Mouse (Mus musculus): ENCODE measurements around the gene Golm1. TPM values are rescaled to one million over a fixed set of nuclear protein-coding genes. Genes with fewer than 3 reads are reported as not detected.
A peak's percentile ranks its signal among the peaks of the same experiment; 100 is the strongest.

Golm1 gene
- total RNA-seq, 1 experiment from 2014 or later: 55.6 TPM

DNA sequence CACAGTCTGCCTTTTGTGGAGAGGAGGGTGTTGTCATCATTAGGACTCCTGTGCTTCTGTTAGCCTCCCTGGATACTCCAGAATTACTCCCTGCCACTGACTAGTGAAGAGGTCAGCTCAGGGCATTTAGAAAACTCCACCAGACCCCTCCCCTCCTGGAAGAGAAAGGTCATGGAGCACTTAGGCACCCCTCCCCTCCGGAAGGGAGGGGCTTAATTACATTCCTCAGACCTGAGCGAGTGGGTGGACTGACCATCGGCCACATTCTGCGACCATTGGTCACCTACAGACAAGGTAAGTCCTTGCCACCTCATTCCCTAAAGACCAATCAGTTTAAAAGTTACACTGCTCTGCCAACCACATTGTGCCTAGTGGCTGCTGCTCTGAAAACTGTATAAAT lies 3.7 kb upstream of the Golm1 start:
- no peak for ATAC-seq (replicated peaks; ENCODE audit: low read depth, poor library complexity, severe bottlenecking)

DNA sequence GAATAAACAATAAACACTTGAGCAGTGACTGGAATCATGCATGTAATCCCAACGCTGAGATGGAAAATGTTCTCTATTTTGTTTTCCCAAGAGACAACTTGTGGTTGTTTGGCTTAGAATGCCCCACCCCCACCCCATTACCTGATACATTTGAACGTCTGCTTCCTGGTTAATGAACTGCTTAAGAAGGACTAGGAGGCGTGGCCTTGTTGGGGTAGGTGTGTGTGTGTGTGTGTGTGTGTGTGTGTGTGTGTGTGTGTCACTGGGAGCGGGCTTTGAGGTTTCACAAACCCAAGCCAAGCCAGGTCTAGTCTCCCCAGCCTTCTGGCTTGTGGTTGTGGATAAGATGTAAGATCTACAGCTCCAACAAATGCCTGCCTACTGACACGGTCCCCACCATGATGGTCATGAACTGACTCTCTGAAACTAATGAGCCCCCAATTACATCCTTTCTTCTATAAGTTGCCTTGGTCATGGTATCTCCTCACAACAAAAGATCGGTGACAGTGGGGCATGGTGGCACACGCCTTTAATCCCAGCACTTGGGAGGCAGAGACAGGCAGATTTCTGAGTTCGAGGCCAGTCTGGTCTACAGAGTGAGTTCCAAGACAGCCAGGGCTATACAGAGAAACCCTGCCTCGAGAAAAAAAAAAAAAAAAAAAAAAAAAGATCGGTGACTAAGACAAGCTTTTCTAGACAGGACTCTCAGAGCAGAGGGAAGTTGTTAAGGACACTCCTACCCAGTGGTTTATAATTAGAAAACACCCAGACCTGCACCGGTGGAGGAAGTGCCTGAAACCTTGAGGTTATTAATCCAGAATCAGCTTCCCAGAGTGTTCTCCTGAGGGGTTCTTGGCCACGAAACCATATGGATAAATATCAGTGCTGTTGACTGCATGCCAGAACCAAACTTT lies 962 bp upstream of the Golm1 start:
- peak; percentile 33; the same call in 1 of the 2 replicates for ATAC-seq (replicated peaks; ENCODE audit: low read depth, poor library complexity, severe bottlenecking)

- no peak for ATAC-seq (replicated peaks; ENCODE audit: low read depth, poor library complexity, severe bottlenecking)
Observed at GRCm38 (mm10) chr13:59674761-59675150, 855 bp downstream of the Golm1 start.

DNA sequence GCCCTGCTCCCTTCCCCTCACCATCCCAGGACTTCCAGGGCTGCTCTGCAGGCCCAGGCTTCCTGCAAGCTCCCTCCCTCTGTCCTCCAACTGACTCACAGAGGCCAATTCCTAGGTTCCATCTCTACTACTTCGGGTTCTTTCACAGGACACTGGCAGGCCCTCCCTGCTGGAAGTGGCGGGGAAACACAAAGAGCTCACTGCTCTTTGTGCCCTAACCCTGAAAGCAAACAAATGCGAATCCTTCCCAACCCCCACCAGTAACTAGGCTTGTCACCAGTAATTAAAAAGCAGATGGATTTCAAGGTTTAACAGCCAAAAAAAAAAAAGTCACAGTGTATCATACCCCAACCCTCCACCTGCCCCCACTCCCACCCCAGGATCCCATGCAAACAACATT lies 1.4 kb downstream of the Golm1 start:
- no peak for ATAC-seq (replicated peaks; ENCODE audit: low read depth, poor library complexity, severe bottlenecking)

GRCm38 (mm10) chr13:59673597-59673996 lies 2.0 kb downstream of the Golm1 start:
- no peak for ATAC-seq (replicated peaks; ENCODE audit: low read depth, poor library complexity, severe bottlenecking)

DNA sequence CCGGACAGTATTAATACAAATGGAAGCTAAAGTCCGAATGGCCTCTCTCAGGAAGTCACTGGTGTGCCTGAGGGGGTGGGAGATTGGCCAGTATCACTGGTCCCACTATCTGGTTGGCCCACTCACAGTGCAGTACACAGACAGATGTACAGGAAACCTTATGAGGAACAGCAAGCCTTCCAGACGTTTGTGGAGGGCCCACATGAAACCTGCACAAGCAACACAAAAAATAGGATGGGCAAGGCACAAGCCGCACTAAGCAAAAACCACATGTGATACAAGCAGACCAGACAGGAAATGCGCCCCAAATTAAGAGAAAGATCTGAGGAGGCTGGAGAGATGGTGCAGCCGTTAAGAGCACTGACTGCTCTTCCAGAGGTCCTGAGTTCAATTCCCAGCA lies 3.4 kb downstream of the Golm1 start:
- peak; percentile 74 for ATAC-seq (replicated peaks; ENCODE audit: low read depth, poor library complexity, severe bottlenecking)

- ATAC-seq (replicated peaks; ENCODE audit: low read depth, poor library complexity, severe bottlenecking): no peak
Observed at GRCm38 (mm10) chr13:59671521-59671920, 4.1 kb downstream of the Golm1 start.

- ATAC-seq (replicated peaks; ENCODE audit: low read depth, poor library complexity, severe bottlenecking): no peak
Observed at GRCm38 (mm10) chr13:59669946-59670345, 5.7 kb downstream of the Golm1 start.

DNA sequence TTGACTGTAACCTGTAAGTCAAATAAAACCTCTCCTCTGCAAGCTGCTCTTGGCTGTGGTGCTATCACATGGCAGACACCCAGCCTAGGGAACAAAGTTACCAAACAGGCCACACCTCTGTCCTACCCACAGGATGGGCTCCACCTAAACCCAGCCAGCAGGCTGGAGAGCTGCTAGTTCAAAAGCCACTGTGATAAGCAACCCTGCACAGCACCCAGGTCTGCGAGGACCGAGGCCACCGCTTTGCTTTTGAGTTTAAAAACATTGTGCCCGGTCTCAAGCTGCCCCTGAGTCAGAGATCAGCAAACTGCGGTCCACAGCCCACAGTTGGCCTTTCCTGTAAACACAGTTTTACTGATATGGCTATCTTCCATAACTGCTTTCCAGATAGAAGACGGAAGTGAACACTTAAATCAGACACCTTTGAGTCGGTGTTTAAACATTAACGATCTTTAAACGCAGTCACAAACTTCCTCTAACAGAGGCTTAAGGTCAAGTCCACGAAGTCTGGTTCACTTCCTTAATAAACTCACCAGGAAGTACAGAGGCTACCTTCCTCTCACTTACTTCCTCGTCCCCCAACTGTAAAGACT lies 7.0 kb downstream of the Golm1 start:
- peak; percentile 73 for ATAC-seq (replicated peaks; ENCODE audit: low read depth, poor library complexity, severe bottlenecking)

DNA sequence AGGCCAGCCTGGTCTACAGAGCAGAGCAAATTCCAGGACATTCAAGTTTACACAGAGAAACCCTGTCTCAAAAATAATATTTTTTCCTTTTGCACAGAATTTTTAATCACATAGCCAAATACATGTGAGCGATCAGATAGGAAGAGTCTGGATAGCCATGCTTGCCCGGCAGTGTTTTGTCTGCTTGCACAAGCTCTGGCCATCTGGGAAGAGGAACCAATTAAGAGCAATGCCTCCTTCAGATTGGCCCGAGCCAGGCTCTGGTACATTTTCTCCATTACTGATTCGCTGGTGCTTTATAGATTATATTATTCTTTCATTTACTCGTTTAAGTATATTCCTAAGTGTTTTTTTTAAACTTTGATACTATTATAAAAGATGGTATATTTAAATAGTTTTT lies 7.8 kb downstream of the Golm1 start:
- no peak for ATAC-seq (replicated peaks; ENCODE audit: low read depth, poor library complexity, severe bottlenecking)

- ATAC-seq (replicated peaks; ENCODE audit: low read depth, poor library complexity, severe bottlenecking): no peak
Observed at GRCm38 (mm10) chr13:59663939-59664712, 11.5 kb downstream of the Golm1 start.

GRCm38 (mm10) chr13:59661966-59662365 lies 13.6 kb downstream of the Golm1 start:
- ATAC-seq (replicated peaks; ENCODE audit: low read depth, poor library complexity, severe bottlenecking): no peak

DNA sequence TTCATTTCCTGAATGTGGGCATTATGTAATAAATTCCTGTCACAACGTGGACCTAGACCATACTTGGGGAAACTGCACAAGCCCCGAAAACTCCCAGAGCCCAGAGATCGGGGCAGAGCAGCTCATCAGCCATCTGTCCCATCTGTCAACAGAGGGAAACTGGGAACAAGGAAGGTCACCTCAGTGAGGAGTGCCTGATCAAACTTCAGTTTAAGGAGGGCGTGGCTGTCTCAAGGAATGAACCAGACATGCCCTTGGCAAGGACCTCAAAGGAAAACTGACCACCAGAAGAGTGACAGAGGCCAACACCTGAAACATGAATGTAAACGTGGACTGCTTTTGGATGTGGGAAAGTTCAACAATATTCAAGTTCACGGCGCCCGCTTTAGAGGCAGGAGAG lies 14.2 kb downstream of the Golm1 start:
- ATAC-seq (replicated peaks; ENCODE audit: low read depth, poor library complexity, severe bottlenecking): no peak

DNA sequence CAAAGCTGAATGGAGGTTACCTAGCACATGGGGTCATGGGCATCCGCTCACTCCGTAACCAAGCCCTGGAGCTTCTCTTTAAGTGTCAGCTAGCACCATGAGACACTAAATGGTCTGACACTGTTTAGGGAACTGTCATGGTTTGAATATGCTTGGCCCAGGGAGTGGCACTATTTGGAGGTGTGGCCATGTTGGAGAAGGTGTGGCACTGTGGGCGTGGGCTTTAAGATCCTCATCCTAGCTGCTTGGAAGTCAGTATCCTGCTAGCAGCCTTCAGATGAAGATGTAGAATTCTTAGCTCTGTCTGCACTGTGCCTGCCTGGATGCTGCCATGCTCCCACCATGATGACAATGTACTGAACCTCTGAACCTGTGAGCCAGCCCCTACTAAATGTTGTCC lies 15.2 kb downstream of the Golm1 start:
- no peak for ATAC-seq (replicated peaks; ENCODE audit: low read depth, poor library complexity, severe bottlenecking)

- ATAC-seq (replicated peaks; ENCODE audit: low read depth, poor library complexity, severe bottlenecking): no peak
Observed at GRCm38 (mm10) chr13:59657781-59658180, 17.8 kb downstream of the Golm1 start.

DNA sequence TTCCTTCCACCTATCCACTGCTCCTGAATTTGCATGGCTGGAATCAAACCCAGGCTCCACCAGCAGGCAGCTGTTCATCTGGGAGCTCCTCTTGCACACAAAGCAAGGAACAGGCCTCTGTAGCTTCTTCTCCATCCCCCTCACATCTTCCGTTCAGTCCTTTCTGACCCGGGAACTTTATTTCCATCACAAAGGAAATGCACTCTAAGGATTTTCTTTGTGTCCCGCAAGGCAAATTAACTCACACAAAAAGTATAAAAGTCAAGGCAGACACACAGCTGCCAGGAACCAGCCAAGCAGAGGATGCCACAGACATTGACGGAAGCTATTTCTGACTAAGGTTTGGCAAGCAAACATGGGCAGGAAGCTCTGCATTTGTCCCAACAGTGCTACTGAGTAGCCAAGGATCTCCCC lies 18.6 kb downstream of the Golm1 start:
- no peak for ATAC-seq (replicated peaks; ENCODE audit: low read depth, poor library complexity, severe bottlenecking)

- ATAC-seq (replicated peaks; ENCODE audit: low read depth, poor library complexity, severe bottlenecking): peak; percentile 93
Observed at GRCm38 (mm10) chr13:59656316-59656832, 19.2 kb downstream of the Golm1 start.

DNA sequence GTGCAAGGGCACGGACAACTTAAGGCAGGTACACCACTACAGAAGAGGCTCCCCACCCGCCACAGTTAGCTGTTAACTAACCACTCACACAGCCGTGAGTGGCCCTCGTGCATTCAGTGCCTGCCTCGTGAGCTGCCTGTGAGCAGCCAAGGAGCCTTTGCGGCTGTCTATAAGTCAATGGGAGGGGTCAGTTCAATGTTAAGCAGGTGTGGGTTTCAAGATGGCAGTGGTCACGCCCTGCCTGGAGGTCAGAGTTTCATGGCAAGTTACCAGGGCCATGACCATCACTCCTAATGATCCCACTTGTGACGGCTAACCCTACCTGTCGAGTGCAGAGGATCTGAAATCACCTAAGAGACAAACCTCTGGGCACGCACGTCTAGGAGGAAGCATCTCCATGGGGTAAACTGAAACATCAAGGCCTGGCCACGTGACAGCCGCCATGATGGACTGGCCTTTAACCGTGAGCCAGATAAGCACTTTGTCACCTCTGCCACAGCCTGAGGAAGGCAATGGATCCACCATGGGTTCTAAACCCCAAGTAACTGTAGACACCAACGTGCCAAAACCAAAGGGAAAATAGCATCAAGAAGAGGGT lies 19.8 kb downstream of the Golm1 start:
- no peak for ATAC-seq (replicated peaks; ENCODE audit: low read depth, poor library complexity, severe bottlenecking)

- ATAC-seq (replicated peaks; ENCODE audit: low read depth, poor library complexity, severe bottlenecking): no peak
Observed at GRCm38 (mm10) chr13:59654465-59654864, 21.1 kb downstream of the Golm1 start.

- ATAC-seq (replicated peaks; ENCODE audit: low read depth, poor library complexity, severe bottlenecking): no peak
Observed at GRCm38 (mm10) chr13:59653136-59653535, 22.5 kb downstream of the Golm1 start.

Data from common myeloid progenitor, adult 5-6 weeks (primary cell).